Mouse (Mus musculus) gastrocnemius, postnatal 10 days (tissue): ENCODE measurements around the gene Shank3. TPM values are rescaled to one million over a fixed set of nuclear protein-coding genes. Genes with fewer than 3 reads are reported as not detected.

ENCODE experiments used
- DNase-seq: peaks from one replicate; pipeline ENCODE4 v3.0.0; 2021; ENCODE audit warnings: mixed read lengths
- total RNA-seq, 2 experiments: library from RNA; stranded (reverse); gene quantifications; 2 replicates each; pipeline ENCODE4 v1.2.3; 2021

Shank3 gene
- total RNA-seq, 2 experiments from 2014 or later: 24.8 to 36.1 TPM

DNA sequence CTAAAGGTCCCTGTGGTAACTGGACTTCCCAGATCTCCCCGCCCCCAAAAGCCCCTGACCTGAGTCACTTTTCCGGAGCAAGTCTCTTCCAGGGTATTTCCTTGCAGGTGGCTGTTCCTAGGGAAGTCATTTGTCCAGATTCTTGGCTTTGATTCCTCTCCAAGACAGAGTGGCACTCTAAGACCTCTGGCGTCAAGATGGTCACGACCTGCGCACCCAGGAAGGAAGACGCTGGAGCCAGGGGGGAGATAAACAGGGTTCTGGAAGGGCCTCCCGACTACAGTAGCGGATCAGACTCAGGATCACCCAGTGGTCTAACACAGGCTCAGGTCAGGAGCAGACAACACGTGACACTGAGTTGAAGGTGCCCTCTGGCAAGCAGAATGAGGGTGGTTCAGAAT, 22.3 kb upstream of the Shank3 start, which contains the start of gene Arsa:
Gene Arsa, minus strand, starts transcription at position 335 of the 401 bp plus-strand sequence.
- no peak for DNase-seq

DNA sequence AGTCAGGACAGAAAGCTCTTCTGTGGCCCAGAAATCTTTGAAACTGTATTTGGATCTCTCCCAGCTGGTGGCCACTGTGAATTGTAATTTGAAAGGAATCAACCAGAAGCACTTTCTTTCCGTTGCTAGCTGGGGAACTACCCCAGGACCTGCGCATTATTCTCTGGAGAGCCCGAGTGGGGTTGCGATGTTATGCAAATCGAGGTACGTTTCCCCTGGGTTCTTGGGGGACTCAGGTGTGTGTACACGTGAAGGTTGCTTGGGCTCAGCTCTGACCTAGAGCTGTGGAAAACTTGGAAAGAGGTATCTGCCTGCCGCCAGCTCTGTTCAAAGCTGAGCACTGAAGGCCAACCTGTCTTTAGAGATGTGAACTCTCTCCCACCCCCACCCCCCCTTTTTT, 21.6 kb upstream of the Shank3 start:
- no peak for DNase-seq

DNA sequence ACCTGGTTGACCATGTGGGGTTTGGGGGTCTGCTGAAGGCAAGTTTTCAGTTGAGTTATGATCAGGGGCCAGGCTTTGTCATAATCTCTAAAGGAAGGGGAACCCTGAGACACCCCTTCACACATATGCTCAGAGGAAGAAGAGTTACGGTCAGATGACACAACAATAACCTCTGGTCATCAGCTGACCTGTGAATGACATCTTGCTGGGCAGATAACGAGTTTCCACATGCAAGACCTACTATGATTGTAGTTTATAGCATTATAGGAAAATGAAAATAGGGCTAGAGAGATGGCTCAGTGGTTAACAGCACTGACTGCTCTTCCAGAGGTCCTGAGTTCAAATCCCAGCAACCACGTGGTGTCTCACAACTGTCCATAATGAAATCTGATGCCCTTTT, 20.8 kb upstream of the Shank3 start:
- DNase-seq: no peak

GRCm38 (mm10) chr15:89480584-89480983, 18.8 kb upstream of the Shank3 start:
- DNase-seq: no peak

DNA sequence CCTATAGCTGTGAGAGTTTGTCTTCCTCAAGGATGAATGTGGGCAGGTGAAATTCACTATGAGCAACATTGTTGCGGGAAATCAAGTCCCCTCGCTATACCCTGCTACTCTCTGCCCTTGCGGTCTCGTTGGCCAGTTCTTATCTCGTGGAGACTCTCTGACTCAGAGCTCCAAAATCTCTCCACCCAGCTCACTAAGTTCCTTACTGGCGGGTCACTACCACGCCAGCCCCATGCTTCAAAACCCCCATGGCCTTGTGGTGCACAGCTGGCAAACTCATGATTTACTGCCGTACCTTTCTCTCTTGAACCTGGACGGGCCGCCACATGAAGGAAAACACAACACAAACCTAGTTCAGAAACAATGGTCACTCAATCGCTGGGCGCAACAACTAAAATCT, 11.2 kb upstream of the Shank3 start:
- no peak for DNase-seq

DNA sequence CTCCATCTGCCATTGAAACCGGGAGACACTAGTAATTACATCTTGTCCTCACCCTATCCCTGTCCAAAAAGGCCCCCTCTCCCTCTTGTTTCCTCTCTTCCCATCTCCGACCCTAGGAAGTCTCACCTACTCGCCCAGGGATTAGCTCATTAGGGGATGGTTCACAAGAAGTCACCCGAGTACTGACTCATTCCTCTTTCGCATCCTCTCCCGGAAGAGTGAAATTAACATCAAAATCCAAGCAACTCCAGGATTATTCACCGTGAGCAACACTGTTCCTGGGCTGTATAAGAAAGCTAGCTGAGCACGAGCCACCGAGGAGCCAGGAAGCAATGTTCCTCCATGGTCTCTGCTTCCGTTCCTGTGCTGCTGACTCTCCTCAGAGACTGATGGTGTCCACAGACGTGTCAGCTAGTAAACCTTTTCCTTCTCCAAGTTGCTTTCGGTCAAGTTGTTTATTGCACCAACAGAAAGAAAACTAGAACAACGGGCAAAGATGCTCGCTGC, 10.8 kb upstream of the Shank3 start:
- DNase-seq: no peak

GRCm38 (mm10) chr15:89494970-89495369, 4.5 kb upstream of the Shank3 start:
- DNase-seq: no peak

DNA sequence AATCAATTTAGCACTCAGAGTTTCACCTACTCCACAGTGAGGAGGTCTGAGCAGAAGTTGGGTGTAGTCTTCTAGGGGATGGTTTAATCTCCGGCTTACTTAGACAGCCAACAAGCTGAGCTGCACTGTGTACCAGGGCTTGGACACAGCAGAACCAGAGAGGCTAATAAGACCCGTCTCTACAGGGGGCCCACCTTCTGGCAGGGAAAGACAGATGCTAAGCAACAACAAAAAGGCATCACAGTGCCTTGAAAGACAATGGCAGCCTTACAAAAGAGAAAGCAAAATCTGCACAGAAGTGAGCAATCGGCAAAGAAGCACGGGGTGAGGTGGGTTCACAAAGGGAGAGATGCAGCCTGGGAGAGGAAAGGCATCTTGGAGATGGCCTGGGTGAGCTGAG, 3.3 kb upstream of the Shank3 start:
- DNase-seq: no peak

DNA sequence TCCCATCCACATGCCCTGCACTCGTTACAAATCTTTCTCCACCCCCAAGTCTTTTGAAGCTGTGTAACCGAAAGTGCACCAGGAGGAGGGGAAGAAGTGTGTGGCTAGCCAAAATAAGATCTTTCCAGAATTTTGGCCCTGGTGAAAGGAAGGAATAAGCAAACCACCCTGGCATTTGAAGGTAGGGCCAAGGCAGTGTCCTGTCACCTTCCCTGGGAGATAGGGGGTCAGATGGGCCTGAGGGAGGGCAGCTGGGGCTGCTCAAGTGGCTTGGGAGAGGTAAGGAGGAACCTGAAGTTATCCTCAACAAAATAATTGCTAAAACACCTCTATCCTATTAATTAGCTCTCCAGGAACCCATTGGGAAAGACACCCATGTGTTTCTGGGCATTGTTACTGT, 2.6 kb upstream of the Shank3 start:
- DNase-seq: no peak

DNA sequence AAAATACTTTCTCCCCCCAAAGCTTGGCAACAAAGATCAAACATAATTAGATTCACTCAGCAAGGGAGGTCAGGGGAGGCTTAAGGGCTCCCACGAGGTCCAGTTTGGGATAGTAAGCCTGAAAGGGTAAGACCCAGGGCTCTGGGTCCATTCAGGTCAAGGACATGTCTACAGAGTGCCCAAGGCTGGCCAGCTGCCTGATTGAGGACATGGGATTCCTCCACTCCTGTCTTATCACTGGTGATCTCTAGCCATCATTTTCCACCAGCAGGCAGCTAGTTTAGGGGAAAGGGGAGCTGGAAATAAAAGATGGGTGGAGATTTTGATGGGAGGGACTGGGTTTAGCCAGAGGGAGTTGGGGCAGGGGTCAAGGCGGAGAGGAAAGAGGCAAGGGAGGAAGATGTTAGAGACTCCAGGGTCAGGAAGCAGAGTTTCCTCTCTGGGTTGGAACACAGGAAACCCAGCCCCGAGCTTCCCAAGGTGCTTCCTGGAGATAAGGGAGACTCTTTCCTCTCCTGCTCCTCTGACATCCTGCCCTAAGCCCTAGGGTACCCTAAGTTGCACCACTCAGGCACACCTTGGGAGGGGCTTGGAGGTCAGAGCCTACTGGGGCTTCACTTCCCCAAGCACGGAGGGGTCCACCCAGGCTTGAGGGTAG, 1.9 kb upstream of the Shank3 start:
- no peak for DNase-seq

GRCm38 (mm10) chr15:89498049-89498960, 1.1 kb upstream of the Shank3 start:
- no peak for DNase-seq

DNA sequence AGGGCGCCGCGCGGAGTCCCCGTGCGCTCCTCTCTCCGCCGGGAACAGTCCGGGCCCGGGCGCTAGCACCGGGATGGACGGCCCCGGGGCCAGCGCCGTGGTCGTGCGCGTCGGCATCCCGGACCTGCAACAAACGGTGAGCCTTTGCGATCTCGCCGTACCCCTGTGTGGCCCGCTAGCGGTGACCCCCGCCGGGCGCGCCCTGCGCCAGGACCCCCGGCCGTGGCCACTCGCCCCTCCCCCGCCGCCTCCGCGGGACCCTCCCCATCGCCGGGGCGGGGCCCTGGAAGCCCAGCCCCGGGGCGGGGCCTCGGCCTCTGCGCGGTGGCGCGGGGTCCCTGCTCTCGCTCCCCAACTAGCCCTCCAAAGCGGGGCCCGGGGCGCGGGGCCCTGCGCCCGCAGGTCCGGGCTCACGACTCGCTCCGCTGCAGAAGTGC, 379 bp downstream of the Shank3 start:
- peak; percentile 58 for DNase-seq

DNA sequence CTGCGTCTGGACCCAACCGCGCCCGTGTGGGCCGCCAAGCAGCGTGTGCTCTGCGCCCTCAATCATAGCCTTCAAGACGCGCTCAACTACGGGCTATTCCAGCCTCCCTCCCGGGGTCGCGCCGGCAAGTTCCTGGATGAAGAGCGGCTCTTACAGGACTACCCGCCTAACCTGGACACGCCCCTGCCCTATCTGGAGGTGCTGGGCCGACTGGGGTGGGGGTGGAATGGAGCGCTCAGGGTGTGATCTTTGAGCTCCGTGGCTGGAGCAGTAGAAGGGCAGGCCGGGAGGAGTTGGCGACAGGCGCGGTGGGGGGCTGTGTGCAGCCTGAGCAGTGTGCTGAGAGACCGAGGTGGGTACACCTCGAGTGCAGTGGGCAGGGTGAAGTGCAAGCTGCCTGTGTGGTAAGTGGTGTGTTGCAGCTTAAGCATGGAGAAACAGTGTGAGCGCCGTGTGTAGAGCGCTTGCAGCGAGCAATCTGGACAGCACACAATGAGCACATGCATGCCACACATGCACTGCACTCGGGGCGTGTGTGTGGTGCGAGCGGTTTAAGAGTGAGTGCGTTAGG, 883 bp downstream of the Shank3 start:
- DNase-seq: no peak

DNA sequence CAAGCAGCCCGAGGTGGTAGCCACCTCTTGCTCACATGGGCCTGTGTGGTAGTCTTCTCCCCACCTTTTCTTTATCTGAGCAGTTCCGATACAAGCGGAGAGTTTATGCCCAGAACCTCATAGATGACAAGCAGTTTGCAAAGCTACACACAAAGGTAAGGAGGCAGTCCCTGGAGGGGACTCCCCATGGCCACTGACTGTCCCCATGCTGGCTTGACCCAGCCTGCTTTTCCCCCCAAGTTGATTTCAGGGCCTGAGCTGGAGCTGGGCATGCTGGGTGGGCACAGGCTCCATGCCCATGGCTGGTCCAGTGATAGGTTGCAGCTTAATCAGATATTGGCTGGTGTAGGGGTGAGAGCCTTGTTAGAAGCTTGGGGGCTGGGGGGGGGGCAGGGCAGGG, 1.9 kb downstream of the Shank3 start:
- DNase-seq: no peak

- DNase-seq: no peak
Observed at GRCm38 (mm10) chr15:89504838-89505237, 5.4 kb downstream of the Shank3 start.

DNA sequence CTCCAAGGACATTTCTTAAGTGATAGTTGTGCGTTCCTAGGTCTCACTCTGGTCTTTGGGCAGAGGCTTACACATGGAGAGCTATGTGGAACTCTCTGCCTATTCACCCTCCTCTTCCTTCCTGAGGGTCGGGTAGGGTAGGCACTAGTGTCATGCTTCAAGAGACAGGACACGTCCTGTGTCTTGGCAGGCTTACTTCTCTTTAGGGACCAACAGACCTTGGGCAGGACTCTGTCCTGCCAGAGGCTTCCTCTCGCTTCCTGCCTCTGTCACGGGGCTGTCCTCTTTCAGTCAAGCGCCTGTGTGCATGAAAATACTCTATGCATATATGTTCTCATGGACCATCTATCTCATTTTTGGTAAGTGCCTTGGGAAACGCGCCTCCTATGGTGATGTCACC, 8.3 kb downstream of the Shank3 start:
- no peak for DNase-seq

DNA sequence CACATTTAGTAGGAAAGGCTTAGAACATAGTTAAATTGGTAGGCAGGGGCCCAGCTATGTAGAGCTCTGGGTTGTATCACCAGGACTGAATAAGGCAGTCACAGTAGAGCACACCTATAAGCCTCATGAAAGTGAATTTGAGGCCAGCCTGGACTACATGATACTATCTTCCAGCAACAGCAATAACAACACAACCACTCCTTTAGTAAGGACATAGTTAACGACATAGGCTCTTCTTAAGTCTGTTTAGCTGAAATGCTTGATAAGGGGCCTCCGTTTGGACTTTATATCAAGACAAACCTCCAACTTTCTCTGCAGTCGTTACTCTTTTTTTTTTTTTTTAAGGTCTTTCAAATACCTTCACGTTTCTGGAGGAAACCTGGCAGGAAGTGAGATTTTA, 13.3 kb downstream of the Shank3 start:
- no peak for DNase-seq

GRCm38 (mm10) chr15:89521951-89522350, 22.5 kb downstream of the Shank3 start:
- no peak for DNase-seq

- DNase-seq: no peak
Observed at GRCm38 (mm10) chr15:89522566-89523282, 23.3 kb downstream of the Shank3 start.

DNA sequence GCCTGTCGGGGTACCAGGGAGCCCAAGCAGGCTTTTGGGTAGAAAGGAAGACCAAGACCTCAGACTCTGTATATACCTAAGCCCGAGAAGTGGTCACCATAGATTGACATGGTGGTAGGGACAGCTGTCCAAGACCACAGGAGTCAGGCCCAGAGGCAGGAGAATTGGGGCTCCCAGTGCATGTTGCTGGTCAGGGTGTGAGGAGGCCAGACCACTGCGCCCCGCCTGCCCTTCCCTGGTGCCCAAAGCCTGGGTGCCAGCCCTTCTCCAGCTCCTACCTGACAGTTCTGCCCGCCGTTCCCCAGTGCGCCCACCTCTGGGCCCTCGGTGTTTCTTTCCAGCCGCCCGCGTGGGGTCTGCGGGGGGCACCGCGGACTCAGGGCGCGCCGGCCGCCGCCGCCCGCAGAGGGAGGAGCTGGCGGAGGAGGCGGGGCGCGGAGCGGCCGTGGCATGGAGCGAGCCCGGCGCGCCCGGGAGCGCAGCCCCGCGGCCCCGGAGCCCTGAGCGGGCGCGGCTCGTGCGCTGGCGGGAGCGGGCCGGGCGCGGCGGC, 23.9 kb downstream of the Shank3 start:
- DNase-seq: peak; percentile 32

DNA sequence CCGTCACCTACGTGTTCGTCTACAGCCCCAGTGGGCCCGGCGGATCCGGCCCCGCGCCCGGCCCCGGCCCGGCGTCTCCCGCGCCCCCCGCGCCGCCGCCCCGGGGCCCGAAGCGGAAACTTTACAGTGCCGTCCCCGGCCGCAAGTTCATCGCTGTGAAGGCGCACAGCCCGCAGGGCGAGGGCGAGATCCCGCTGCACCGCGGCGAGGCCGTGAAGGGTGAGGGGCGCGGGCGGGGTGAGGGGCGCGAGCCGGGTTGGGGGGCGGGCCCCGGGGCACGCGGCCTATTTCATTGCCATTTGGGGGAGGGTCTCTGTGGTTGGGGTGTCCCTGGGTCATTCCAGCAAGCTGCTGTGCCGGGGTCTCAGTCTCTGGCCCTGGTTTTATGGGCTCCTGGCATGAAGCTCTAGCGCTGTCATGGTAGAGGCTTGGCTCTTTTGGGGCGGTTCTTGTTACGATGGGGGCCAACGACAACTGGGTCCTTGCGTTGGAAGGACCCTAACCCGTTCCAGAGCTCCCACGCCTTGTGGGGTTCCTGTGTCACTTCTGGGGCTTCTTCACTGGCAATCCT, 24.7 kb downstream of the Shank3 start:
- DNase-seq: no peak
